Mouse (Mus musculus) neural tube, embryonic 15.5 days (tissue): ENCODE results near the gene Mag. TPM values are rescaled to one million over a fixed set of nuclear protein-coding genes. Genes with fewer than 3 reads are reported as not detected.
"Not testable (repeated sequence)": the region's sequence is repeated elsewhere in the genome, so short reads cannot be mapped to it uniquely, and the experiment has no call there.

Experiments used
- ATAC-seq: fragments of 200-750 bp; cut with Nextera tagmentation; 2 replicates; pipeline ENCODE4 v1.8.0; 2017; ENCODE audit warnings: mild to moderate bottlenecking, moderate TSS enrichment, moderate library complexity; ENCODE audit not compliant: low FRiP score
- H3K27ac ChIP-seq: fragments of 300-500 bp; sonication (generic); replicated peaks from 2 replicates; pipeline ENCODE4 v1.5.1; 2015; ENCODE audit warnings: mild to moderate bottlenecking, inconsistent platforms
- H3K27me3 ChIP-seq: fragments of 300-500 bp; sonication (generic); replicated peaks from 2 replicates; pipeline ENCODE4 v1.6.1; 2015; ENCODE audit warnings: inconsistent platforms
- H3K36me3 ChIP-seq: fragments of 300-500 bp; sonication (generic); 2 replicates; pipeline ENCODE4 v1.6.1; 2015; ENCODE audit warnings: inconsistent platforms
- H3K4me1 ChIP-seq: fragments of 300-500 bp; sonication (generic); 2 replicates; pipeline ENCODE4 v1.6.1; 2015; ENCODE audit warnings: inconsistent platforms
- H3K4me2 ChIP-seq: fragments of 300-500 bp; sonication (generic); 2 replicates; pipeline ENCODE4 v1.6.1; 2015; ENCODE audit warnings: inconsistent platforms, mild to moderate bottlenecking, moderate library complexity
- H3K4me3 ChIP-seq: fragments of 300-500 bp; sonication (generic); replicated peaks from 2 replicates; pipeline ENCODE4 v1.5.1; 2015; ENCODE audit warnings: mild to moderate bottlenecking, inconsistent platforms
- H3K9ac ChIP-seq: fragments of 300-500 bp; sonication (generic); replicated peaks from 2 replicates; pipeline ENCODE4 v1.6.1; 2015; ENCODE audit warnings: mild to moderate bottlenecking, inconsistent platforms
- H3K9me3 ChIP-seq: fragments of 300-500 bp; sonication (generic); replicated peaks from 2 replicates; pipeline ENCODE4 v1.6.1; 2016; ENCODE audit warnings: inconsistent platforms
- WGBS: fragments of 180-500 bp; shearing (Covaris S2); methylation state at CpG from one replicate; pipeline ENCODE4 v1.1.7; 2015; ENCODE audit warnings: mixed read lengths; 5-methylcytosine and 5-hydroxymethylcytosine counted together
- polyA plus RNA-seq: library from polyadenylated mRNA; unstranded; fragments of >200 nt; fragmentation: Nextera tagmentation; extraction: Ambion mirVana; gene quantifications from 2 replicates; pipeline ENCODE4 v1.2.1, GENCODE M21; 2015

Gene Mag
- polyA plus RNA-seq, 1 experiment from 2014 or later = 4.7 TPM

DNA sequence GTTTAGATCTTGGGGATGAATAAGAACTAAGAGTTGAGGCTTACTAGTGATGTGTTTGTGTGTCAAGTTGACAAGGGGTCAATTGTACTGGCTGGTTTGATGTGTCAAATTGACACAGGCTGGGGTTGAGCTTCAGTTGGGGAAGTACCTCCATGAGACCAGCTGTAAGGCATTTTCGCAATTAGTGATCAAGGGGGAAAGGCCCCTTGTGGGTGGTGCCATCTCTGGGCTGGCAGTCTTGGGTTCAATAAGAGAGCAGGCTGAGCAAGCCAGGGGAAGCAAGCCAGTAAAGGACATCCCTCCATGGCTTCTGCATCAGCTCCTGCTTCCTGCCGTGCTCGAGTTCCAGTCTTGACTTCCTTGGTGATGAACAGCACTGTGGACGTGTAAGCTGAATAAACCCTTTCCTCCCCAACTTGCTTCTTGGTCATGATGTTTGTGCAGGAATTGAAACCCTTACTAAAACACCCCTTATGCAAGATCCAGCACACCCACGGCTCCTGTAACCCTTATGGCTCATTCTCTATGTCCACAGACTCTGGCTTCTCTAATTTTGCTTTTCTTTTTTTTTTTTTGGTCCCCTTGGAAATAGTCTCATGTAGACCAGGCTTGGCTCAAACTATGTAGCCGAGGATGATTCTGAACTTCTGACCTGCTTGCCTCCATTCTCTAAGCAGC is 20.9 kb upstream of the Mag start:
- ATAC-seq, H3K9me3 ChIP-seq, H3K9ac ChIP-seq, H3K4me3 ChIP-seq, H3K36me3 ChIP-seq, H3K27ac ChIP-seq, H3K4me1 ChIP-seq, H3K4me2 ChIP-seq, H3K27me3 ChIP-seq: not testable (repeated sequence)
- 85% methylated on average over 6 of the region's 6 CpGs for WGBS

DNA sequence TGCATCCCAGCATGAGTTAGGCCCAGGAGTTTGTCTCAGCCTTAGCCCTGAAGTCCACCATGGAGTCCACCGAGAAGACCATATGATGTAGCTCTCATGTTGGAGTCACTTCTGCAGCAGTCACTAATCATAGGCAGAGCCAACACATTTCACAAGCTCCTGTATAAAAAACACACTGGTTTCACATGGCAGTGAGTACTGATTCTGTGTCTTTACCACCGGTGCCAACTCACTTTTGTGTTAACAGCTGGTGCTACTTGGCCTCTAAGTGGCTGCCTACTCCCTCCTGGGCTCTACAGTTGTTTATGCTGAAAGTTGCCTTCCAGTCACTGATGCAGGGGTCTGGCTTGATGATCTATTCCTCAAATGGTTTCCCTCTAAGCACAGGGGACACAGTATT is 9.9 kb upstream of the Mag start, which contains the start of gene Hamp2:
TSS of gene Hamp2 (minus strand) at position 101 of the 400 bp plus-strand sequence.
- H3K4me1 ChIP-seq, H3K27ac ChIP-seq, ATAC-seq, H3K27me3 ChIP-seq, H3K4me2 ChIP-seq, H3K9me3 ChIP-seq, H3K9ac ChIP-seq, H3K36me3 ChIP-seq, H3K4me3 ChIP-seq: not testable (repeated sequence)
- WGBS = 78% methylated on average over 2 of the region's 2 CpGs

DNA sequence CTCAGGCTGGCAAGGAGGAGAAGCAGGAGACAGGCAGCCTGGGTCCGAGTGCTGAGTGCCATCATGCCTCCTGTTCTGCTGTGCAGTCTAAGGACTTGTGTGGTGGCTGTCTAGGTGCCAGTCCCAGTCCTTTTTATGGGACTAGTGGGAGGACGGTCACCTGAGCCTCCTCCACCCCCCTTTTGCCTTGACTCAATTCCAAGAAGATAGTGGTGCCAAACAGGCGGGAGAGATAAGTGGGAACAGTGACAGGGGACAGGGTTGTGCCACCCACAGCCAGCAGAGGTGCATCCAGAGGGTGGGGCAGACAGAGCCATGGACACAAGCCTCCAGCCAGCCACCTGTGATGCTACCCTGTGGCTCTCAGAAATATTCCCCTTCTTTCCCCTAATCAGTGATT is 9.4 kb upstream of the Mag start:
- no peak overlapping the region for H3K9ac ChIP-seq
- 71% methylated on average over 3 of the region's 3 CpGs for WGBS
- ATAC-seq = no peak
- H3K4me1 ChIP-seq = no peaks in the 10 kb centered on the region
- no peaks in the 10 kb centered on the region for H3K27me3 ChIP-seq
- H3K9me3 ChIP-seq = no peaks in the 10 kb centered on the region
- H3K4me3 ChIP-seq = no peak overlapping the region
- no peak overlapping the region for H3K27ac ChIP-seq
- H3K36me3 ChIP-seq = no peaks in the 10 kb centered on the region
- H3K4me2 ChIP-seq = no peak overlapping the region

DNA sequence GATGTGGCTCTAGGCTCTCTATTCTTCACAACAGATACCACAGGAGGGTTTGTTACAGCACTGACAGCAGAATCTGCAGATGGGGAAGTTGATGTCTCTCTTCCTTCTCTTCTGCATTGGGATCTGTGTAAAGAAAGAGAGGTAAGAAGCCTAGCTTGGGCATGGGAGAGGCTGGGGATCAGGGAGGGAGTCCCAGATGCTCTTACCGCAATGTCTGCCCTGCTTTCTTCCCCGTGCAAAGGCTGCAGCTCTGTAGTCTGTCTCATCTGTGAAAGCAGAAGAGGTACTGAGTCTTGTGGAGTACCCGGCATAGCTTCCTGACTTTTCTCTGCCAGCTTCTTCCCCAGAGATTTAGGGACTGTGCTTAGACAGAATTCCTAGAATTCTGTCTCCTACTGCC is 7.8 kb upstream of the Mag start:
- not testable (repeated sequence) for H3K4me3 ChIP-seq, H3K27me3 ChIP-seq, H3K36me3 ChIP-seq, H3K27ac ChIP-seq, H3K4me1 ChIP-seq, H3K9ac ChIP-seq, H3K9me3 ChIP-seq, ATAC-seq, H3K4me2 ChIP-seq
- WGBS = 47% methylated on average over 3 of the region's 3 CpGs

DNA sequence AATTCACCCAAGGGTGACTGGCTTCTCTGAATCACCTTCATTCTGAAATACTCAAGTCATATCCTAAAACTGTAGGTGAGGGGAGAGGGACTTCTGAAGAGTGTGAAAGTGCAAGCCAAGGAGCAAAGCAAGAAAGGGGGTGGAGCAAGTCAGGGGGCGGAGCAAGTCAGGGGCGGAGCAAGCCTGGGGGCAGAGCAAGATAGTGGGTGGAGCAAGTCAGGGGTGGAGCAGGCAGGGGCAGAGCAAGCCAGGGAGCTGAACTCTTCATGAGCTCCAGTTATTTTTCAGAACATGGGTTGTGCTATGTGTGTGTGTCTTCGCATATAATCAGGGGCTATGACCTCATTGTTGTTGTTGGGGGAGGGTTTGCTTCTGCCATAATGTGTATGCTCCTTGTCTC is 5.5 kb upstream of the Mag start:
- 70% methylated on average over 3 of the region's 3 CpGs for whole genome bisulfite sequencing
- Histone ChIP-seq H3K9me3 (no peaks in the 10 kb centered on the region), H3K36me3 (no peaks in the 10 kb centered on the region), H3K27ac (no peak overlapping the region), H3K27me3 (no peaks in the 10 kb centered on the region), H3K4me1 (no peaks in the 10 kb centered on the region), H3K4me2 (no peak overlapping the region), H3K4me3 (no peak overlapping the region), H3K9ac (no peak overlapping the region)
- ATAC-seq = no peak

DNA sequence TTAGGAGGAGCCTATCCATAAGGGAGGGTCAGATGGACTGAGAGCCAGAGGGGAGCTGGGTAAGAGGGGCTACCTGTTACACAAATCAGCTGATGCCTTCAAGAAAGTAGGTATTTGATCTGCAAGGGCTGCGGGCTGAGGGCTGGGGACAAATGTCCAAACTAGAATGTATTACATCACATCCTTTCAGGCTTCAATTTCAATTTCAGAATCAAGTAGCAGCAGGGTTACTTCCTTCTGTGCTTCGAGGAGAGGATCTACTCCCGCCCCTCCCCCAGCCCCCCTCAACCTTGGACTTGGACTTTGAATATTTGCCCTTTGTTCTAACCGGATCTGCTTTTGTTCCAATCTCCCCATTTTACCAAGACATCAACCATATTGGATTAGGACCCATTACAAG is 2.5 kb upstream of the Mag start:
- H3K4me3 ChIP-seq = no peak overlapping the region
- H3K9ac ChIP-seq = no peak overlapping the region
- no peaks in the 10 kb centered on the region for H3K27me3 ChIP-seq
- H3K4me2 ChIP-seq = no peak overlapping the region
- H3K36me3 ChIP-seq = no peaks in the 10 kb centered on the region
- WGBS = 70% methylated on average over 4 of the region's 4 CpGs
- no peak overlapping the region for H3K27ac ChIP-seq
- H3K9me3 ChIP-seq = no peaks in the 10 kb centered on the region
- no peak for ATAC-seq
- H3K4me1 ChIP-seq = no peaks in the 10 kb centered on the region

DNA sequence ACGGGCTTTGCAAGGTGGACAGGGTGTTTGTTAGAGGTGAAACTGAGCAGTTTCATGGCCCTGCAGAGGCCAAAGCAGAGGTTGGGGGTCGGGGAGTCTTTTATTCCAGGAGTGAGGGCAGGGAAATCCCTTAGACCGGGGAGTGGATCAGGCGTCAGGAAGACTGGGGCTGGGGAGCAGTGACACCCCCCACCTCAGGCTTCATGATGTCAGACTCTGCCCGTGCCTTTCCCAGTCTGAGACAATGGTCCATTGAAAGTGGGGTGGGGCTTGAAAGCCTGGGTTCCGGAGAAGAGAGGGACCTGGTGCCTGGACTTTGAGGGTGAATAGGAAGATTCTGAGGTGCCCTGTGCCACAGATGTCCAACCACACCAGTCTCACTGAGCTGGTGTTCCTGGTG is 2.0 kb upstream of the Mag start:
- no peak overlapping the region for H3K4me2 ChIP-seq
- no peak overlapping the region for H3K4me3 ChIP-seq
- H3K36me3 ChIP-seq = no peaks in the 10 kb centered on the region
- no peaks in the 10 kb centered on the region for H3K9me3 ChIP-seq
- no peak overlapping the region for H3K27ac ChIP-seq
- H3K4me1 ChIP-seq = no peaks in the 10 kb centered on the region
- 35% methylated on average over 6 of the region's 6 CpGs for WGBS
- no peak overlapping the region for H3K9ac ChIP-seq
- H3K27me3 ChIP-seq = no peaks in the 10 kb centered on the region
- no peak for ATAC-seq

DNA sequence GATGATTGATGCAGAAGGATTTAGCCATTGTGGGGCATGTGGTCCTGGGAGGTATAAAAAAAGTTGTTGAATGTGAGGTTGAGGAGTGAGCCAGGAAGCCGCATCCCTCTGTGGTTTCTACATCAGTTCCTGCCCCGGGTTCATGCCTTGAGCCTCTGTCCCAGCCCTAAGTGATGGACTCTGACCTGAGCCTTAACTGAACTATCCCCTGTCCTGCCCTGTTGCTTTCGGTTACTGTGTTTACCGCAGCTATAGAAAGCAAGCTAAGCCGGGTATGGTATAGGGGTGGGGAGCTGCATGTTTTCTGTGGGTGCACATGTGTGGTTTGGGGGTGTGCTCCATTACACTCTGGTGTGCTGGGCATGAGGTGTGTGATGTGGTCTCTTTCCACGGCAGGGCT is 4.9 kb downstream of the Mag start:
- H3K27me3 ChIP-seq = no peaks in the 10 kb centered on the region; the same call in 1 of the 2 replicates
- no peak for ATAC-seq
- 85% methylated on average over 6 of the region's 6 CpGs for WGBS

DNA sequence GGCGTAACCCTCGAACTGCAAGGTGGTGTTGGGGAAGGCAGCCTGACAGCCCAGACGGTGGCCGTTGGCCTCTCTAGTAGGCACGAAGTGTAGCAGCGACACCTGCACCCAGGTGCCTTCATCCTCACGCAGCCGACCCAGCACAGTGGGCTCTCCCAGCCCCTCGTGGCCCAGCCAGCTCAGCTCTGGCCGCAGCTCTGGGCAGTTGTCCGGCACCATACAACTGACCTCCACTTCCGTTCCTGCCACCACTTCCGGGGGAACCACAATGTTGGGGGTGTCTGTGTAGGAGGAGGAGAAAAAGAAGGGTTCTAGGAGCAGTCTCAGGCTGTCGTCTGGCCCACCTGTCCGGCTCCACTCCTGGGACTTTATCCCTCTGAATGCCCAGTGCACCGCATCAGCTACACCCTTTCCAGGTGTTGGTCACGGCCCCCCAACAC is 5.7 kb downstream of the Mag start:
- peak; percentile 11; the same call in 1 of the 2 replicates for ATAC-seq
- no peak overlapping the region for H3K27ac ChIP-seq
- H3K4me1 ChIP-seq = peaks cover 6% of the 10 kb centered on the region
- H3K27me3 ChIP-seq = no peaks in the 10 kb centered on the region; the same call in 1 of the 2 replicates
- no peak overlapping the region for H3K9ac ChIP-seq
- 28% methylated on average over 17 of the region's 17 CpGs for WGBS
- no peaks in the 10 kb centered on the region for H3K9me3 ChIP-seq
- H3K4me2 ChIP-seq = peak overlapping the region; percentile 61
- H3K4me3 ChIP-seq = peak overlapping the region; percentile 33
- H3K36me3 ChIP-seq = no peaks in the 10 kb centered on the region

More for the DNA sequence above, 4.9 kb downstream of the Mag start:
- Histone ChIP-seq H3K4me1 (peaks cover 6% of the 10 kb centered on the region), H3K9ac (no peak overlapping the region), H3K4me3 (no peak overlapping the region), H3K9me3 (no peaks in the 10 kb centered on the region), H3K36me3 (no peaks in the 10 kb centered on the region), H3K27ac (no peak overlapping the region), H3K4me2 (no peak overlapping the region)

DNA sequence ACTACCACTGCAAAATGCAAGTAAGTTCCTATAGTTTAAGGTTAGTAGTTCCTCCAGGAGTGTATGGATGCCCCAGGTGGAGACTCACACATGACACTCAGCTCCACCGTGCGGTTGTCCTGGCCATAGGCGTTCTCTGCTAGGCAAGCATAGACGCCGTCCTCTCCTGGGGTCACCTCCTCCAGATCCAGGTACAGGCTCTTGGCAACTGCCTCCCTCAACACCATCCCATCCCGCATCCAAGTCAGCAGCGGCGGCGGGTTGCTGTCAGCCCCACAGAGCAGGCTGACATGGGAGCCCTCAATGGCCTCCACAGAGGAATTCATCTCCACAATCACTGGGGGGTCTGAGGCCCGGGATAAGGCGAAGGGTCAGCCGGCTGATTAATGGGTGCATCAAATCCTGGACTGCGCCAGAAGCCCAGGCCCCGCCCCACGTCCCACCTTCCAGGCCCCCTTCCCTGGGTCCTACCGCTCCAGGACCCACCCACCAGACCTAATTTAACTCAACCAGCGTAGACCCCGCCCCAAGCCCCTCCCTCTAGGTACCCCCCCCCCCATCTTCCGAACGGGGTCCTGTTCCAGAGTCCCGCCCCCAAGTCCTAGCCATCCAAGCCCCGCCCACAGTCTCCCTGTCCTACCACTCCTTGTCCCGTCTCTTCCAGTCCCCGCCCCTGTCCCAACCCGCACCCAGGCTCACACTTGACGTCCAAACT is 6.2 kb downstream of the Mag start:
- peak overlapping the region; percentile 33 for H3K4me3 ChIP-seq
- no peak overlapping the region for H3K27ac ChIP-seq
- H3K9me3 ChIP-seq = no peaks in the 10 kb centered on the region
- ATAC-seq = peak; percentile 59; the same call in 1 of the 2 replicates
- WGBS = 3% methylated on average over 23 of the region's 26 CpGs
- peak overlapping the region; percentile 61 for H3K4me2 ChIP-seq
- H3K9ac ChIP-seq = peak overlapping the region; percentile 20; the same call in 1 of the 2 replicates
- H3K36me3 ChIP-seq = no peaks in the 10 kb centered on the region
- no peaks in the 10 kb centered on the region; the same call in 1 of the 2 replicates for H3K27me3 ChIP-seq
- H3K4me1 ChIP-seq = peaks cover 6% of the 10 kb centered on the region

DNA sequence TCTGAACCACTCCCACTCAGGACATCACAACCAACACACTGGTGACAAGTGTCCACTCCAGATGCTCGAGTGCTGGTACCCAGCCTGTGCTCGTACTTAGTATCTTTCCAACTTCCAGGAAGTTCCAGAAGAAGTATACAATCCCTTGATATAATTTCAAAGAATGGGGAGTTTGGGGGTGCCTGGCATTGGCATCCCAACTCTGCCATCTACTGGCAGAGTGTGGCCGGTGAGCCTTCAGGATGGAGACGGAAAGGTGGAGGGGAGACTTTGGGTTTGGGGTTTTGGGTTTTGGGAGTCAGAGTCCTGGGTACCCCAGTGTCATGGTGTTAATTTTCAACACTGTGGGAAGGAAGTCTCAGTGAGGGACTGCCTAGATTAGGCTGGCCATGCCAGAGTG is 10.6 kb downstream of the Mag start:
- Histone ChIP-seq H3K27me3 (no peaks in the 10 kb centered on the region; the same call in 1 of the 2 replicates), H3K9ac (no peak overlapping the region), H3K4me3 (no peak overlapping the region), H3K4me2 (no peak overlapping the region), H3K36me3 (no peaks in the 10 kb centered on the region), H3K27ac (no peak overlapping the region), H3K4me1 (peaks cover 6% of the 10 kb centered on the region), H3K9me3 (no peaks in the 10 kb centered on the region)
- 54% methylated on average over 4 of the region's 4 CpGs for WGBS
- ATAC-seq = no peak

DNA sequence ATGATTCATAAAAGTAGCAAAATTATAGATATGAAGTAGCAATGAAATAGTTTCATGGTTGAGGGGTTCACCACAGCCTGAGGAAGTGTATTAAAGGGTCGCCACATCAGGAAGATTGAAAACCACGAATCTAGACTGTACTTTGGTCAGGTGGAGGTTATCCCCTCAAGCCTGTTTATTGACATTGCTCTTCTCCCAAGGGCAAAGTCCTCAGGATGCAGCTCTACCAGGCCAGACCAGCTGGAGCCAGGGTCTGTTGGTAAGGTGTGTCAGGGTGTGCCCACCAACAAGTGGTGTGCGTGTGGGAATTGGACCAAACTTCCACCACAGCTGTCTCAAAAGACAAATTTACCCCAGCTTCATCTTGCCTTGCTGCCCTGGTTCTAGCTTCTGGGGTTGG is 19.5 kb downstream of the Mag start:
- Histone ChIP-seq H3K9ac (no peak overlapping the region), H3K4me1 (no peaks in the 10 kb centered on the region), H3K4me2 (no peak overlapping the region), H3K36me3 (no peaks in the 10 kb centered on the region), H3K27me3 (no peaks in the 10 kb centered on the region), H3K9me3 (no peaks in the 10 kb centered on the region), H3K4me3 (no peak overlapping the region), H3K27ac (no peak overlapping the region)
- no peak for ATAC-seq
- WGBS = 95% methylated on average over 3 of the region's 3 CpGs
